Mouse (Mus musculus) intestine, postnatal 0 days (tissue): ENCODE results near the gene Map3k1. TPM values are rescaled to one million over a fixed set of nuclear protein-coding genes. Genes with fewer than 3 reads are reported as not detected.

Source experiments
- ATAC-seq: fragments of 200-750 bp; cut with Nextera tagmentation; 2 replicates; pipeline ENCODE4 v1.8.0; 2017; ENCODE audit warnings: mild to moderate bottlenecking, moderate TSS enrichment, moderate library complexity
- H3K27ac ChIP-seq: fragments of 300-500 bp; sonication (generic); 2 replicates; pipeline ENCODE4 v1.5.1; 2014; ENCODE audit warnings: mild to moderate bottlenecking, low read depth, low read length, moderate library complexity
- H3K27me3 ChIP-seq: fragments of 300-500 bp; sonication (generic); replicated peaks from 2 replicates; pipeline ENCODE4 v1.6.1; 2014; ENCODE audit warnings: low read length, mixed read lengths; ENCODE audit not compliant: control insufficient read depth, insufficient read depth
- H3K36me3 ChIP-seq: fragments of 300-500 bp; sonication (generic); 2 replicates; pipeline ENCODE4 v1.6.1; 2014; ENCODE audit warnings: mild to moderate bottlenecking, moderate library complexity; ENCODE audit not compliant: control insufficient read depth, insufficient read depth
- H3K4me1 ChIP-seq: fragments of 300-500 bp; sonication (generic); replicated peaks from 2 replicates; pipeline ENCODE4 v1.6.1; 2014; ENCODE audit warnings: antibody characterized with exemption, low read length, mixed read lengths; ENCODE audit not compliant: control insufficient read depth, insufficient read depth
- H3K4me2 ChIP-seq: fragments of 300-500 bp; sonication (generic); replicated peaks from 2 replicates; pipeline ENCODE4 v1.6.1; 2014; ENCODE audit warnings: low read depth, mild to moderate bottlenecking, moderate library complexity
- H3K4me3 ChIP-seq: fragments of 300-500 bp; sonication (generic); 2 replicates; pipeline ENCODE4 v1.5.1; 2014; ENCODE audit warnings: low read depth, low read length
- H3K9ac ChIP-seq: fragments of 300-500 bp; sonication (generic); 2 replicates; pipeline ENCODE4 v1.6.1; 2014; ENCODE audit warnings: mild to moderate bottlenecking, low read depth, low read length
- H3K9me3 ChIP-seq: fragments of 300-500 bp; sonication (generic); 2 replicates; pipeline ENCODE4 v1.6.1; 2016; ENCODE audit warnings: mixed run types; ENCODE audit not compliant: control insufficient read depth
- CTCF ChIP-seq: sonication (generic); IDR thresholded peaks from 2 replicates; pipeline ENCODE4 v1.5.1; 2016; ENCODE audit warnings: low read depth, mild to moderate bottlenecking, control low read depth, antibody characterized with exemption, moderate library complexity
- WGBS: fragments of 180-500 bp; shearing (Covaris S2); extraction: QIAGEN DNeasy Blood & Tissue Kit; methylation state at CpG from one replicate; pipeline ENCODE4 v1.1.7; 2014; 5-methylcytosine and 5-hydroxymethylcytosine counted together
- polyA plus RNA-seq: library from polyadenylated mRNA; unstranded; fragments of >200 nt; fragmentation: Nextera tagmentation; extraction: Ambion mirVana; gene quantifications from 2 replicates; pipeline ENCODE4 v1.2.1, GENCODE M21; 2015

Gene Map3k1
- polyA plus RNA-seq, 1 experiment from 2014 or later, result 11.8 TPM

DNA sequence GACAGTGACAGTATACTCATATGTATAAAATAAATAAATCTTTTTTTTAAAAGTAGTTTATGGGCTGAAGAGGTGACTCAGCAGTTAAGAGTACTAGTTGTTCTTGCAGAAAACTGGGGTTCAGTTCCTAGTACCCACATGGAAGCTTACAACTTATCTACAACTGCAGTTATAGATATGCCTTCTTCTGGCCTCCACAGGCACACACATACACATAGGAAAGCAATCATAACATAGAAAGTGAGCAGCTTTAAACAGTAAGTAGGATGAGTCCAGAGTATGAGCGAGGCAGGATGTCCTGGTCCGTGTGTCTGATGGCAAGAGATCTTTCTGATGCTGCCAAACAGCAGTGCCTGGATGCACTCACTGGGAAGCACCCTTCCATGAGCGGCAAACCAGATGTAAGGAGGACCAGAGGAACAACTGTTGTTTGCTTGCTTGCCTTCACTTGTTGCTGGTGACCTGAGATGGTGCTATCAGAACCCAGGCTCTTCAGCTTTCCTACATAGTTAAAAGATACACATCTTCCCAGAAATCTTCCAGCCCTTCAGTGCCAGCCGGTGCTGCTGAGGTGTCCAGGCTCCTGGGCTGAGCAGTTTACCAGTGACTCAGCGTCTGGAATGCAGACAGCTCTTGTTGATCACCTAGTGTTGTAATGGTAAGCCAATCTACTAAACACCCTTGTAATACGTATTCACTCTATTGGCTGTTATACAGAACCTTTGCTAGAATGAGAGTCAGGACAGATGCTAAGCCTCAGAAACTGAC is 64.4 kb downstream of the Map3k1 start:
- H3K4me3 ChIP-seq, result no peak overlapping the region
- H3K9me3 ChIP-seq, result no peaks in the 10 kb centered on the region
- no peak overlapping the region for H3K4me2 ChIP-seq
- no peak for TF ChIP-seq CTCF
- H3K27me3 ChIP-seq, result no peaks in the 10 kb centered on the region
- peaks cover 15% of the 10 kb centered on the region for H3K36me3 ChIP-seq
- H3K4me1 ChIP-seq, result no peaks in the 10 kb centered on the region
- no peak overlapping the region for H3K9ac ChIP-seq
- no peak for ATAC-seq
- no peak overlapping the region for H3K27ac ChIP-seq
- 71% methylated on average over 6 of the region's 6 CpGs for WGBS

DNA sequence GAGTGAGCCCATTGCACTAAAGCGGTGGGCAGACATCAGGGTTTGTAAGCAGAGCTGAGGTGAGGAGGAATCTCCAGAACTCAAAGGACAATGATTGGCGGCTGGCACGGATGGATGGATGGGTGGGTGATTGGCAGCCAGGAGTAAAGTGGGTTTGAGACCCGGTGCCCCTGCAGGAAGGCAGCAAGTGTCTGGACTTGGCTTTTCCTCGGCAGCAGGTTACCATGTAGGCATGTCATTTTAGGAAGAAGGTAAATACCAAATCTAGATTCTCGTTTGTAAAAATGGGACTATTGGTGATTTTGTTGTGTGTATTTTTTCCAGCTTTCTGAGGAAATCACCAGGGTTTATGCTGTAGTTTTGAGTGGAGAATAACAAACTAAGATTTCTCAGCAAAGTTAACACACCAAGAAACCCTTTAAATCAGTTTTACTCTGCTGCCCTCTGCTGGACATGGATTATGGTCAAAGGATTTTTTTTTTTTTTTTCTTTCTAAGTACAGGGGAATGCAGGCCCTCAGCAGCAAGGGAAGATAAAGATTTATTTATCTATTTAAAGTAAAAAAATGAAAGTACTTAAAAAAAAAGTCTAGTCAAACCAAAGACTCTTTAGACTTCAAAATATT is 66.7 kb downstream of the Map3k1 start:
- Histone ChIP-seq H3K36me3 (no peaks in the 10 kb centered on the region), H3K27ac (no peak overlapping the region), H3K9me3 (no peaks in the 10 kb centered on the region), H3K9ac (no peak overlapping the region), H3K4me1 (no peaks in the 10 kb centered on the region), H3K4me2 (no peak overlapping the region), H3K27me3 (no peaks in the 10 kb centered on the region), H3K4me3 (no peak overlapping the region)
- WGBS, result 60% methylated on average over 6 of the region's 6 CpGs
- TF ChIP-seq CTCF, result peak; percentile 80
- ATAC-seq, result no peak

DNA sequence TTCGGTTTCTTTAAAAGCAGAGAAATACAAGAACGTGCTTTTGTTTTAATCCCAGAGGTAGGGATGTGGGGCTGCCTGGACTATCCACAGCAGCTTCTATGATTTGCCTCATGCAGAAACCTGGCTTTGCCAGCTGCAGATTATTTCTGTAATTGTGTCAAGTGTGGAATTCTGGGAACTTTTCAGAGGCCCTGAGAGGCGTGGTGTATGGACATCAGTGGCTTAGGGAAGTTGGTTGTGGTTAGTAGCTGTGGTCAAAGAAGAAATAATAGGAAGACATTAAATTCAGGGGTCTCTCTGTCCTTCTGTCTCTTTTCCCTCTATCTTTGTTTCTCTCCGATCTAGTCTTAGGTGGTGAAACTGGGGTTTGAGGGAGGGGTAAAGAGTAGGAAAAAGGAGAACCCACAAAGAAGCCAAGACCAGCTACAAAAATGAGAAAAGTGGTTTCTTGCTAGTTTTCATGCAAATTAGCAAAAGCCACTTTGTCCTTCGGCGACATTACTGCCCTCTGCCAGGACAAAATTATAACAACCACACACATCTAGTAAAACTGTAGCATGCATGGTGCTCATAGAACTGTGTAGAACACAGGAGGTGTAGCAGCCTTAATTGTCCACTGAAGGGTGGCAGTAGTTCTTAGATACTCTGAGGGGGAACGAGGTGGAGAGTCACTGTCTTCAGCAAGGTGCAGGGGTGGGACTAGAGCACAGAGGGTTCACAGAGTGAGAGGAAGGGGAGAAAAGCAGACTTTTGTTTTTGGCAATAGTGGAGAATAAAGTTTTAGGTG is 67.4 kb downstream of the Map3k1 start:
- H3K4me3 ChIP-seq, result no peak overlapping the region
- no peaks in the 10 kb centered on the region for H3K9me3 ChIP-seq
- H3K4me1 ChIP-seq, result no peaks in the 10 kb centered on the region
- H3K9ac ChIP-seq, result no peak overlapping the region
- H3K27me3 ChIP-seq, result no peaks in the 10 kb centered on the region
- no peak for TF ChIP-seq CTCF
- H3K27ac ChIP-seq, result no peak overlapping the region
- ATAC-seq, result no peak
- 81% methylated on average over 7 of the region's 7 CpGs for WGBS
- H3K4me2 ChIP-seq, result no peak overlapping the region
- no peaks in the 10 kb centered on the region for H3K36me3 ChIP-seq

DNA sequence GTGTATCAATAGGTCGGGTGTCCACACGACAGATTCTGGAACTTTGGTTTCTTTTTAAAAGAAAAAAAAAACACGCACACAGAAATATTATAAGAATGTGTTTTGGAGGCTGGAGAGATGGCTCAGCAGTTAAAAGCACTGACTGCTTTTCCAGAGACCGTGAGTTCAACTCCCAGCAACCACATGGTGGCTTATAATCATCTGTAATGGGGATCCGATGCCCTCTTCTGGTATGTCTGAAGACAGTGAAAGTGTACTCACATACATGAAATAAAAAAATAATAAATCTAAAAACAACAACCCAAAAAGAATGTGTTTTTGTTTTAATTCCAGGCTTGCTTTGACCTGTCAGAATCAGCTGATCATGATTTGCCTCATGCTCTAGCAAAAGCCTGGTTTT is 81.9 kb downstream of the Map3k1 start:
- Histone ChIP-seq H3K27ac (no peak overlapping the region), H3K36me3 (no peaks in the 10 kb centered on the region), H3K4me2 (no peak overlapping the region), H3K9me3 (no peaks in the 10 kb centered on the region), H3K4me1 (no peaks in the 10 kb centered on the region), H3K9ac (no peak overlapping the region), H3K4me3 (no peak overlapping the region), H3K27me3 (no peaks in the 10 kb centered on the region)
- no peak for ATAC-seq
- 92% methylated on average over 5 of the region's 5 CpGs for WGBS
- TF ChIP-seq CTCF, result peak; percentile 21; the same call in 1 of the 2 replicates

DNA sequence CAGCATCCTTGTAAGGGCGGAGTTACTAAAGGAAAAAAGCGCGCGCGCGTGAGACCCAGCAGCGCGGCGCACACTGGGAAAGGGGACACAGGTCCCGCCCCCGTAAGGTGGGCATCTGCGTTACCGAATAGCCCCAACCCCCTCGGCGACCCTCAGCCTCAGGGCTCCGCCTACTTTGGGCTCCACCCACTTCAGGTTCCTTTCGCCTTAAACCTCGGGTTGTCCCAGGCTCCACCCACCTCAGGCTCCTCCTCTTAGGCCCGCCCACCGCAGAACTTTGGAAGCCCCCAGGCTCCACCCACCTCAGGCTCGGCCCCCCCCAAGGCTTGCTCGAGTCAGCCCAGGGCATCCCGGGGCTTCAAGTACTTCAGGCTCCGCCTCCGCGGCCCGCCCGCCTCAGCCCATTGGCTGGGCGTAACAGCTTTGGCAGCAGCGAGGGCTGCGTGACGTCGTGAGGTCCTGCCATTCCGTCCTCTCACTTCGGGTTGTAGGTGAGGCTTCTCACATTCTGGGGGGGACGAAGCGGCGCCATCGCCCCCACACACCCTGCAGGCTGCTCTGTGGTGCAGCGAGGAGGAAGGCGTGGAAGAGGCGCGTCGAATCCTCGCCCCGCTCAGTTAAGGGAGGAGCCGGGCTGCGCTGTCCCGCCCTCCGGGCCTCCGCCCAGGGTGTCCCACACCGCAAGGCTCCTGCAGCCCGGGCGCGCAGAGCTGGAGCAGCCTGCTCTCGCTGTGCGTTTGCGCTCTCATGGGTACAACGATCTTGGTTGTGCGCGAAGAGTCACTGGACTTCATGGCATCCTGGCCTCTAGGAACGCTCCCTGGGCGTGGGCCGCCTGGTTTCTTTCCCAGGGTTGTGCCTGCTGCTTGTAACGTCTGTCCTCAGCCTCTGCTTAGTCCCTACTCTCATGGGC is 83.4 kb downstream of the Map3k1 start:
- H3K4me2 ChIP-seq, result peak overlapping the region; percentile 76
- peak overlapping the region; percentile 45 for H3K9ac ChIP-seq
- under 1% methylated on average over 62 of the region's 65 CpGs for WGBS
- ATAC-seq, result peak; percentile 99
- peak overlapping the region; percentile 57 for H3K4me3 ChIP-seq
- TF ChIP-seq CTCF, result peak; percentile 34; the same call in 1 of the 2 replicates
- H3K36me3 ChIP-seq, result no peaks in the 10 kb centered on the region
- peak overlapping the region; percentile 78 for H3K27ac ChIP-seq
- no peaks in the 10 kb centered on the region for H3K27me3 ChIP-seq
- H3K4me1 ChIP-seq, result no peaks in the 10 kb centered on the region
- H3K9me3 ChIP-seq, result no peaks in the 10 kb centered on the region
